Mouse (Mus musculus) midbrain, postnatal 0 days (tissue): ENCODE results near the gene Gm27027. TPM values are rescaled to one million over a fixed set of nuclear protein-coding genes. Genes with fewer than 3 reads are reported as not detected.
A peak's percentile ranks its signal among the peaks of the same experiment; 100 is the strongest.

ENCODE experiments used
- ATAC-seq: fragments of 200-750 bp; cut with Nextera tagmentation; 2 replicates; pipeline ENCODE4 v1.8.0; 2017; ENCODE audit warnings: moderate number of reproducible peaks, mild to moderate bottlenecking, moderate TSS enrichment, moderate library complexity; ENCODE audit not compliant: low FRiP score
- DNase-seq: peaks from one replicate; pipeline ENCODE4 v3.0.0-alpha.2; 2015; ENCODE audit warnings: low spot score
- H3K27ac ChIP-seq: fragments of 300-500 bp; sonication (generic); 2 replicates; pipeline ENCODE4 v1.5.1; 2014; ENCODE audit warnings: low read depth, mild to moderate bottlenecking, low read length, mixed read lengths
- H3K27me3 ChIP-seq: fragments of 300-500 bp; sonication (generic); 2 replicates; pipeline ENCODE4 v1.6.1; 2014; ENCODE audit warnings: low read length, control low read depth, mixed read lengths; ENCODE audit not compliant: insufficient read depth
- H3K36me3 ChIP-seq: fragments of 300-500 bp; sonication (generic); 2 replicates; pipeline ENCODE4 v1.6.1; 2014; ENCODE audit warnings: low read length, control low read depth, mixed read lengths; ENCODE audit not compliant: insufficient read depth
- H3K4me1 ChIP-seq: fragments of 300-500 bp; sonication (generic); 2 replicates; pipeline ENCODE4 v1.6.1; 2014; ENCODE audit warnings: mild to moderate bottlenecking, control low read depth, antibody characterized with exemption, low read length, mixed read lengths; ENCODE audit not compliant: insufficient read depth
- H3K4me2 ChIP-seq: fragments of 300-500 bp; sonication (generic); 2 replicates; pipeline ENCODE4 v1.6.1; 2014; ENCODE audit warnings: low read depth, mild to moderate bottlenecking, low read length, mixed read lengths; ENCODE audit not compliant: poor library complexity, severe bottlenecking
- H3K4me3 ChIP-seq: fragments of 300-500 bp; sonication (generic); 2 replicates; pipeline ENCODE4 v1.5.1; 2014; ENCODE audit warnings: low read depth, mild to moderate bottlenecking, low read length, moderate library complexity
- H3K9ac ChIP-seq: fragments of 300-500 bp; sonication (generic); replicated peaks from 2 replicates; pipeline ENCODE4 v1.6.1; 2014; ENCODE audit warnings: mild to moderate bottlenecking, low read length, moderate library complexity, mixed read lengths; ENCODE audit not compliant: poor library complexity, severe bottlenecking
- H3K9me3 ChIP-seq: fragments of 300-500 bp; sonication (generic); 2 replicates; pipeline ENCODE4 v1.6.1; 2016; ENCODE audit warnings: low read length, control low read depth
- CTCF ChIP-seq: IDR thresholded peaks from 2 replicates; pipeline ENCODE4 v1.5.1; 2016; ENCODE audit warnings: antibody characterized with exemption, mild to moderate bottlenecking
- WGBS: fragments of 180-500 bp; shearing (Covaris S2); extraction: QIAGEN DNeasy Blood & Tissue Kit; methylation state at CpG from one replicate; pipeline ENCODE4 v1.1.7; 2014; 5-methylcytosine and 5-hydroxymethylcytosine counted together
- polyA plus RNA-seq: library from polyadenylated mRNA; unstranded; fragments of >200 nt; fragmentation: Nextera tagmentation; extraction: Ambion mirVana; gene quantifications from 2 replicates; pipeline ENCODE4 v1.2.1, GENCODE M21; 2015
- total RNA-seq: library from RNA; depleted of rRNA; stranded (reverse); fragments of >200 nt; gene quantifications from 2 replicates; pipeline ENCODE4 v1.2.3, GENCODE M21; 2014; rRNA removed

The Gm27027 gene
- total and polyA plus RNA-seq, 2 experiments from 2014 or later = not detected

- DNase-seq = peak; percentile 72
- H3K4me2 ChIP-seq = no peak overlapping the region
Measured at GRCm38 (mm10) chr2:93911942-93912341, 84.2 kb downstream of the Gm27027 start.

GRCm38 (mm10) chr2:93909716-93910115 is 86.4 kb downstream of the Gm27027 start:
- Histone ChIP-seq H3K27me3 (no peaks in the 10 kb centered on the region), H3K4me1 (peaks cover 14% of the 10 kb centered on the region), H3K9ac (no peak overlapping the region), H3K4me2 (no peak overlapping the region), H3K36me3 (no peaks in the 10 kb centered on the region), H3K9me3 (no peaks in the 10 kb centered on the region), H3K27ac (no peak overlapping the region), H3K4me3 (no peak overlapping the region)
- no peak for TF ChIP-seq CTCF
- no peak for ATAC-seq
- 61% methylated on average over 5 of the region's 5 CpGs for WGBS
- DNase-seq = peak; percentile 37

More at GRCm38 (mm10) chr2:93911942-93912341, 84.2 kb downstream of the Gm27027 start:
- ATAC-seq = no peak
- H3K9ac ChIP-seq = no peak overlapping the region
- H3K27ac ChIP-seq = no peak overlapping the region
- H3K36me3 ChIP-seq = no peaks in the 10 kb centered on the region
- H3K4me3 ChIP-seq = no peak overlapping the region
- H3K9me3 ChIP-seq = no peaks in the 10 kb centered on the region
- 79% methylated on average over 10 of the region's 10 CpGs for WGBS
- TF ChIP-seq CTCF = no peak
- H3K4me1 ChIP-seq = peaks cover 14% of the 10 kb centered on the region
- no peaks in the 10 kb centered on the region for H3K27me3 ChIP-seq

GRCm38 (mm10) chr2:93907519-93908294 is 88.4 kb downstream of the Gm27027 start:
- Histone ChIP-seq H3K4me3 (no peak overlapping the region), H3K27ac (peak overlapping the region; percentile 55; the same call in 1 of the 2 replicates), H3K4me2 (no peak overlapping the region), H3K9ac (no peak overlapping the region), H3K36me3 (no peaks in the 10 kb centered on the region), H3K9me3 (no peaks in the 10 kb centered on the region), H3K4me1 (peaks cover 14% of the 10 kb centered on the region), H3K27me3 (no peaks in the 10 kb centered on the region)
- ATAC-seq (peak; percentile 63; the same call in 1 of the 2 replicates), DNase-seq (peak; percentile 55)
- WGBS = 50% methylated on average over 9 of the region's 9 CpGs
- TF ChIP-seq CTCF = no peak

Other genes starting within 250 kb of the Gm27027 start
- gene Ext2, start 173.8 kb downstream of the Gm27027 start, total RNA-seq = 42.7 and 57.2 TPM in 2 replicates
- 74.1 and 74.7 TPM in 2 replicates for gene Ext2, start 173.8 kb downstream of the Gm27027 start, polyA plus RNA-seq
- gene Accs, start 146.4 kb downstream of the Gm27027 start, total RNA-seq = 10.8 and 12.1 TPM in 2 replicates
- gene Accs, start 146.4 kb downstream of the Gm27027 start, polyA plus RNA-seq = 4.7 and 4.9 TPM in 2 replicates
- 0.52 TPM in 1 of 2 replicates, not detected in the other for gene Accsl, start 127.2 kb downstream of the Gm27027 start, total RNA-seq
- gene Accsl, start 127.2 kb downstream of the Gm27027 start, polyA plus RNA-seq = 0.11 and 0.51 TPM in 2 replicates
- 21.9 and 23.3 TPM in 2 replicates for gene Gm13889, start 39.2 kb downstream of the Gm27027 start, total RNA-seq
- 9.3 and 10.4 TPM in 2 replicates for gene Gm13889, start 39.2 kb downstream of the Gm27027 start, polyA plus RNA-seq
- gene Alkbh3, start 14.5 kb upstream of the Gm27027 start, total RNA-seq = 28.6 and 57.3 TPM in 2 replicates
- gene Alkbh3, start 14.5 kb upstream of the Gm27027 start, polyA plus RNA-seq = 45.3 and 52.2 TPM in 2 replicates
- 62.0 and 71.4 TPM in 2 replicates for gene Hsd17b12, start 161.6 kb upstream of the Gm27027 start, total RNA-seq
- gene Hsd17b12, start 161.6 kb upstream of the Gm27027 start, polyA plus RNA-seq = 141 and 153 TPM in 2 replicates